Comparison of ENCODE assay signal across 29 mouse cellular contexts in the genomic region with DNA sequence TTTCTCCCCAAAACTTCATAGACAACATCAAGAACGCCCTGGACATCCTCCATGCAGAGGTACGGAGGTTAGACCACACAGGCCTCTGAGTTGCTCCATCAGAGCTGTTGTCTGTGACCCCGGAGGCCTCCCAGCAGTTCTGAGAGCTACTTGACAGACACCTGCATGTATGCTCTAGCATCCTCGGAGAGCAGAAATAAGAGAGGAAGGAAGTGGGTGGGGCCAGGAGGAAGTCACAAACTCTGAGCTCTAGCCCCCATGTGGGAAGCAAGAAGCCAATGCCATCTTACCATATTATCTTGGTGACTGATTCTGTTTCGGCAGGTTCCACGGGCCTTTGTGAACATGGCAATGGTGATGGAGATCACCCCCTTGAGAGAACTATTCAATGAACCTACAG.
DNase-seq lines count a peak whose midpoint lies in the region; ATAC-seq and TF ChIP-seq lines count a peak whose summit lies in the region.
"Had no signal": no experiment of that assay in that cellular context is flagged by ENCODE, and none has a peak within 500 bp of the region (broad histone marks: within the 10 kb centered on the region; RNA-seq: fewer than 3 reads in every experiment).

No protein-coding gene starts in this region.

- TF ChIP-seq CTCF in thymus, adult 2 months (IDR thresholded peaks at IDR 0.05; ENCODE audit: borderline replicate concordance, control insufficient read depth, extremely low read depth, insufficient read depth, low read length, poor library complexity), result no peak

- no peaks in the 10 kb centered on the region for H3K36me3 ChIP-seq in thymus, adult 2 months (ENCODE audit: control insufficient read depth, insufficient read depth, low read length)
- no peaks in the 10 kb centered on the region for H3K36me3 ChIP-seq in intestine, embryonic 15.5 days
- H3K36me3 ChIP-seq: embryonic facial prominence, embryonic 13.5 days; G1E; heart, embryonic 10.5 days; kidney, embryonic 15.5 days; limb, embryonic 15.5 days; midbrain, embryonic 13.5 days; neural tube, embryonic 12.5 days had no signal

- DNase-seq in CD4-positive, CD25-positive, alpha-beta regulatory T cell, adult 2 months (ENCODE audit: low read depth, low spot score), result peak; percentile 61
- peak; percentile 48 for DNase-seq in induced T-regulatory cell, adult 2 months (ENCODE audit: low read depth)
- peak; percentile 56 for DNase-seq in thymus, adult 2 months
- DNase-seq in thymus, postnatal 4 days, result peak; percentile 69
- no peak for DNase-seq in layer of hippocampus, postnatal 36 days
- no peak for DNase-seq in embryo, embryonic 10.5 days (ENCODE audit: low spot score)
- DNase-seq: adrenal gland, adult 8-10 months; cerebellum, adult 11-12 months; cerebellum, postnatal 14 days; kidney, adult 11 months; kidney, postnatal 4 days; left cerebral cortex, postnatal 4 days; lung, embryonic 14.5 days; retina, postnatal 1 day; right cerebral cortex, postnatal 25 days had no signal

- TF ChIP-seq POLR2A in thymus, adult 2 months (IDR thresholded peaks at IDR 0.05; ENCODE audit: control insufficient read depth, extremely low read depth, insufficient read depth, low read length, poor library complexity), result no peak

- no peaks in the 10 kb centered on the region for H3K27me3 ChIP-seq in thymus, adult 2 months (ENCODE audit: control insufficient read depth, insufficient read depth, low read length)
- no peaks in the 10 kb centered on the region for H3K27me3 ChIP-seq in intestine, embryonic 15.5 days (replicated peaks)
- H3K27me3 ChIP-seq: embryonic facial prominence, embryonic 13.5 days; forebrain, embryonic 13.5 days; kidney, embryonic 15.5 days; limb, embryonic 15.5 days; midbrain, embryonic 13.5 days; neural tube, embryonic 12.5 days had no signal

- H3K27ac ChIP-seq in thymus, adult 2 months (ENCODE audit: control insufficient read depth, insufficient read depth, low read length), result no peak overlapping the region
- H3K27ac ChIP-seq in intestine, embryonic 15.5 days, result no peak overlapping the region
- H3K27ac ChIP-seq: embryonic facial prominence, embryonic 13.5 days; forebrain, embryonic 13.5 days; heart, embryonic 10.5 days; hindbrain, postnatal 0 days; kidney, embryonic 15.5 days; limb, embryonic 15.5 days; liver, embryonic 14.5 days; midbrain, embryonic 13.5 days; neural tube, embryonic 12.5 days had no signal

- ATAC-seq in intestine, embryonic 15.5 days, result no peak
- ATAC-seq: activated CD4-positive, CD25-positive, alpha-beta regulatory T cell, adult 4 months; forebrain, embryonic 13.5 days; hindbrain, postnatal 0 days; midbrain, embryonic 13.5 days had no signal

- no peak overlapping the region for H3K4me3 ChIP-seq in thymus, adult 2 months (ENCODE audit: control insufficient read depth, insufficient read depth, low read length)
- no peak overlapping the region for H3K4me3 ChIP-seq in intestine, embryonic 15.5 days (replicated peaks)
- H3K4me3 ChIP-seq: embryonic facial prominence, embryonic 13.5 days; erythroblast, embryonic 14.5 days; forebrain, embryonic 13.5 days; heart, embryonic 10.5 days; kidney, embryonic 15.5 days; limb, embryonic 15.5 days; megakaryocyte, embryonic 14.5 days; midbrain, embryonic 13.5 days; neural tube, embryonic 12.5 days had no signal

- peaks cover 6% of the 10 kb centered on the region for H3K4me1 ChIP-seq in thymus, adult 2 months (replicated peaks; ENCODE audit: control insufficient read depth, insufficient read depth, low read length)
- no peaks in the 10 kb centered on the region for H3K4me1 ChIP-seq in intestine, embryonic 15.5 days (replicated peaks)
- H3K4me1 ChIP-seq: embryonic facial prominence, embryonic 13.5 days; forebrain, embryonic 13.5 days; limb, embryonic 15.5 days; midbrain, embryonic 13.5 days; neural tube, embryonic 12.5 days had no signal

- 16% methylated on average over 6 of the region's 6 CpGs for WGBS in thymus, adult 2 months
- 79% methylated on average over 6 of the region's 6 CpGs for WGBS in intestine, embryonic 15.5 days

- no peaks in the 10 kb centered on the region for H3K9me3 ChIP-seq in intestine, embryonic 15.5 days
- H3K9me3 ChIP-seq: embryonic facial prominence, embryonic 13.5 days; forebrain, embryonic 13.5 days; G1E; heart, embryonic 10.5 days; kidney, embryonic 15.5 days; limb, embryonic 15.5 days; megakaryocyte, embryonic 14.5 days; midbrain, embryonic 13.5 days; neural tube, embryonic 12.5 days had no signal

- H3K4me2 ChIP-seq in intestine, embryonic 15.5 days (replicated peaks), result no peak overlapping the region
- H3K4me2 ChIP-seq: embryonic facial prominence, embryonic 13.5 days; forebrain, embryonic 13.5 days; kidney, embryonic 15.5 days; limb, embryonic 15.5 days; lung, embryonic 14.5 days; midbrain, embryonic 13.5 days; neural tube, embryonic 12.5 days had no signal

- no peak overlapping the region for H3K9ac ChIP-seq in intestine, embryonic 15.5 days
- H3K9ac ChIP-seq: embryonic facial prominence, embryonic 13.5 days; forebrain, embryonic 13.5 days; kidney, embryonic 15.5 days; limb, embryonic 15.5 days; liver, embryonic 14.5 days; lung, embryonic 14.5 days; midbrain, embryonic 13.5 days; neural tube, embryonic 12.5 days had no signal

Comparison
In these comparisons a context has a peak if more than half of its experiments do, and no peak if none do; other contexts are left out.
1. DNase-seq: peak in CD4-positive, CD25-positive, alpha-beta regulatory T cell, adult 2 months (single experiment), induced T-regulatory cell, adult 2 months (single experiment), thymus, adult 2 months (single experiment) and thymus, postnatal 4 days (single experiment); none in layer of hippocampus, postnatal 36 days (0 of 2) and embryo, embryonic 10.5 days (single experiment).